Mouse (Mus musculus): ENCODE measurements at regions not wholly inside any gene's neighbourhood (a gene's known extent, or its start where the extent isn't known, plus 50 kb on each side); places are given as distances from the start of the nearest gene placed in this dataset.
"Not testable (repeated sequence)": the region's sequence is repeated elsewhere in the genome, so short reads cannot be mapped to it uniquely, and the experiment has no call there.

DNA sequence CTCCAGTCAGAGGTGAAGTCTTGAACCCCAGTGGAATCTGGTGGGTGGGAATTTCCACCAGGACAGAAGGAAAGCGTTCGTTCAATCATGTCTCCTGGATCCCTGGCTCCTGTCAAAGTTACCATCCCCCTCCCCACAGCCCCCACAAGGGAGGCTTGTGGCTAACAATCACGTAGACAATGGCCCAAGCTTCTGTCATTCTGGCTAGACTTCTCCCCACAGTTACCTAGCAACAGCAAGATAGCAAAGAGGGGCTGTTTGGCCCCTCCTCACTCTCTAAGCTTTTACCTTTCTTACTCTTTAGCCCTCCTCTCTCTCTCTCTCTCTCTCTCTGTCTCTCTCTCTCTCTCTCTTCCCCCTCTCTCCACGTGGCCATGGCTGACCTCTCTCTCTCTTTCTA, 178.4 kb upstream of the Serp2 start:
- Histone ChIP-seq H3K27me3 (ENCODE audit: control insufficient read depth, insufficient read depth, low read length, poor library complexity, severe bottlenecking) (no peaks in the 10 kb centered on the region), H3K36me3 (ENCODE audit: control insufficient read depth, insufficient read depth, low read length, poor library complexity, severe bottlenecking) (no peaks in the 10 kb centered on the region)
- DNase-seq (ENCODE audit: low read depth, low spot score), result no peak

DNA sequence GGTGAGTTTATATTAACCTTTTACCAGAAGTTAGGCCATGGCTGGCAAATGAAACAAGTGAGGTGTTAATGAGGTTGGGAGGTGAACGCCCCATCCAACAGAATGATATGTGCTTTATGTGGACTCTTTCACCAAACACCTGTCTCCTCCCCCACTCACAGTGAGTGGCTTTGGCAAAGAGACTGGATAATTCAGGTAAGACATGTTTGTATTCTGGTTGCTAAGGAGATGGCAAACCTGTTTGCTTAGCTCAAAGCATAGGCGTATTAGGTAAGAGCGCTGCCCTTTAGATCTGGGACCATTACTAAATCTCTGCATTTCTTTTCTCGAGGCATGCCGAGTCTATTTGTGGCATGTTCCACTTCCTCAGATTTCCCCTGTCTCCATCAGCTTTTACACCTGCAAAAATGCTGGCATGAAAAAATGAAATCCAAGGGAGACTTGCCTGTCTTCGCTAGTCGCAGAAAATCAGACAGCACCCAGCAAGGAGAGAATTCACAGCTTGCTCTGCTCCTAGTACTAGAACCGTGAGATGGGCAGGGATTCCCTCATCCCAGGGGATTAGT, 176.7 kb upstream of the Serp2 start:
- H3K36me3 ChIP-seq (ENCODE audit: control insufficient read depth, insufficient read depth, low read length, poor library complexity, severe bottlenecking), result no peaks in the 10 kb centered on the region
- DNase-seq (ENCODE audit: low read depth, low spot score), result no peak
- no peaks in the 10 kb centered on the region for H3K27me3 ChIP-seq (ENCODE audit: control insufficient read depth, insufficient read depth, low read length, poor library complexity, severe bottlenecking)

DNA sequence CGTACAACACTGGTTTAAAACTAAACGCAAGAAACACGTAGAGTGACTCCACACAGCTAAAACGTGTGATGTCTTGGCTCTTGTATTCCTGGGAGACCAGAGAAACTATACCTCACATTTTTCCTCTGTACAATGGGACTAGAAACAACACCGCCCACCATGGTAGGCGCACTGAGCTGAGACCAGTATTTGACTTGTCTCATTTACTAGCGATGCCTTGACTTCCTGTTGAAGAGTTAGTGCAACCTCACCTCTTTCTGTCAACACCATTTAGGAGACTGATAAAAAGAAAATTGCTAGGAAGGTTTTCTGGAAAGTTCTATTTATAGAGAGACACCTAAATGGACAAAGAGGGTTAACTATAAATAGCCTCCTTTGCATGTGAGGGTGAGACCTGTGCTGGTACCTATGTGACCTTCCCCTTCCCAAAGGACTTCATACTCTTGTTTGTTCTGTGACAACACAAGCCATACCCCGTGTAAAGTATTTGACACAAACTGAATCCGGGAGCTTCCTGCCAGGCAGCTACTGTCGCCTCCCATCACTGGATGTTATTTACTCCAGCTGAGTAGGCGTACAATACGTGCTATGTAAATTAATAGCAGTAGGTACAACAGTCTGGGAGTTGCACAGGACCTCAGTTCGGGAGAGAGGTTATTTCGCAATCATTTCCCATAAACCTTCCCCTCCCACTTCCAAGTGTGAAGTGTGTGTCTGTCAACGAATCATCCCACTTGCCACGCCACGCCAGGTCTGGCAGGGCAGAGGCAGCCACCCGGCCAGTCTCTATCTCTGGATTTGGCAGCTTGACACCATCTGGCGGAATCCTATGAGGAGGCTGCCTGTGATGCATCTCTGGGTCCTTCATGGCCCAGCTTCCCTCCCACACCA, 174.7 kb upstream of the Serp2 start:
- no peaks in the 10 kb centered on the region for H3K27me3 ChIP-seq (ENCODE audit: control insufficient read depth, insufficient read depth, low read length, poor library complexity, severe bottlenecking)
- DNase-seq (ENCODE audit: low read depth, low spot score), result no peak
- no peaks in the 10 kb centered on the region for H3K36me3 ChIP-seq (ENCODE audit: control insufficient read depth, insufficient read depth, low read length, poor library complexity, severe bottlenecking)

DNA sequence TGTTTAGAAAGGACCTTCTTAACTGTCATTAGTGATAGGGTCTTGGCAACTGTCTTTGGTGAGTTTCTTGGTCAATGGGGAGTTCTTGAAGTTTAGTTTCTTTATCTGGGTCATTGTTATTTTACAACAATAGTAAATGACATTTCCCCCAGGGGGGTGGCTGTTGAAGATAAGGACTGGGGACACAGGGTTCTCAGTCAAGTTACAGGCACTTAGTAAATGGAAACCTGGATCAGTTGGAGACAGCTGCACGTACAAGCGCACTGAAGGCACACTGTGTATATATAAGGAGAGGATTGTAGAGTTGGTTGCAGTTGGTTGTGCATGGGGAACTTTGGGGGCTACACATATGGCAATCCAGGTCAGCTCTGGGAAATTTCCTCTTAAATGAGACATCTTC, 169.2 kb upstream of the Serp2 start:
- no peak for DNase-seq (ENCODE audit: low read depth, low spot score)
- H3K27me3 ChIP-seq (ENCODE audit: control insufficient read depth, insufficient read depth, low read length, poor library complexity, severe bottlenecking), result no peaks in the 10 kb centered on the region
- H3K36me3 ChIP-seq (ENCODE audit: control insufficient read depth, insufficient read depth, low read length, poor library complexity, severe bottlenecking), result no peaks in the 10 kb centered on the region

DNA sequence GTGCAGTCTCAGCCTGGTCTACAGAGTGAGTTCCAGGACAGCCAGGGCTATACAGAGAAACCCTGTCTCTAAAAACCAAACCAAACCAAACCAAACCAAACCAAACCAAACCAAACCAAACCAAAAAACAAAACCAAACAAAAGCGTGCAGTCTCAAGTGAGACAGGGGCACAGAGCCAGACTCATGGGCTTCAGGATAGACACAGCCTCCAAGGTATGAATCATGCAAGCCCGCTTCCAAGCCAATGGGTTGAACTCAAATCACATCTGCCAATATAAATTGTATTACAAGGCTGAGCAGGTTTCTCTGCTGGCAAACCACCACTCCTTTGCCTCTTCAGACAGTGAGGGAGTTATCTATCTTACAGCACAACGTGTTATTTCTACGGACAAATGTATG, 168.5 kb upstream of the Serp2 start:
- not testable (repeated sequence) for H3K36me3 ChIP-seq (ENCODE audit: control insufficient read depth, insufficient read depth, low read length, poor library complexity, severe bottlenecking); H3K27me3 ChIP-seq (ENCODE audit: control insufficient read depth, insufficient read depth, low read length, poor library complexity, severe bottlenecking); DNase-seq (ENCODE audit: low read depth, low spot score)

DNA sequence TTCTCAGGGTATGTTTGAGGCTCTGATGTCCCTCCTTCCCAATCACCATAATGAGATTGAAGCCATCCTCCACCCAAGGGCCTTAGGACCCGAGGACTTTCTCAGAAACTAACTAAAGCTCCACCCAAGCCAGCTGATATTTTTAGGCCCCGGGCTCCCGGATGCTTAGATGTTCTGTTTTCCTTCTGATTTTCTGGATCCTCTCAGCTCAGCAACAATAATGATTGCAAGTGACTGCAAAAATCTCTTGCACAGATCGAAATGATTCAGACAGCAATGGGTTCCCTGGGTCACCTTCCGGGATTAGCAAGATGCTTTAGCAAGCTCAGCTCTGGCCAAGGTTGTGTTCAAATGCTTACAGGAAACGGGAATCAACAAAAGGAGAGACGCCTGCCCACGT, 168.1 kb upstream of the Serp2 start:
- no peaks in the 10 kb centered on the region for H3K27me3 ChIP-seq (ENCODE audit: control insufficient read depth, insufficient read depth, low read length, poor library complexity, severe bottlenecking)
- no peaks in the 10 kb centered on the region for H3K36me3 ChIP-seq (ENCODE audit: control insufficient read depth, insufficient read depth, low read length, poor library complexity, severe bottlenecking)
- no peak for DNase-seq (ENCODE audit: low read depth, low spot score)

DNA sequence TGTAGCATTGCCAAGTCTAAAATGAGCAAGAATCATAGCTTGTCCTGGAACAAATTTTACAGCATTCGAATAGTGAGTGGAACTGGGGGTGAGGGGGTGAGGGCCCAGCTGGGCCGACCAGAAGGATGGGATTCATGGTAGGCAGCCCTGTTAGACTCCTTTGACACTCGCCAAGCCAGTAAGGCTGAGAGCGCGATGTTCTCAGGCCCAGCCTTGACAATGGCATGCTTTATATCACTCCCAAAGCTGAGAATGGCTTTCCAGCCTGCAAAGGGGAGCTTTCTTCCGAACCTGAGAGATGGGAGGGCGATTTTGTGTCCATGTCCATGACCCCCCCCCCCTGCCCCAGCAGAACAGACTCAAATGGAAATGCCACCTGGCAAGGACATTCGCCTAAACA, 167.7 kb upstream of the Serp2 start:
- H3K27me3 ChIP-seq (ENCODE audit: control insufficient read depth, insufficient read depth, low read length, poor library complexity, severe bottlenecking), result no peaks in the 10 kb centered on the region
- DNase-seq (ENCODE audit: low read depth, low spot score), result no peak

DNA sequence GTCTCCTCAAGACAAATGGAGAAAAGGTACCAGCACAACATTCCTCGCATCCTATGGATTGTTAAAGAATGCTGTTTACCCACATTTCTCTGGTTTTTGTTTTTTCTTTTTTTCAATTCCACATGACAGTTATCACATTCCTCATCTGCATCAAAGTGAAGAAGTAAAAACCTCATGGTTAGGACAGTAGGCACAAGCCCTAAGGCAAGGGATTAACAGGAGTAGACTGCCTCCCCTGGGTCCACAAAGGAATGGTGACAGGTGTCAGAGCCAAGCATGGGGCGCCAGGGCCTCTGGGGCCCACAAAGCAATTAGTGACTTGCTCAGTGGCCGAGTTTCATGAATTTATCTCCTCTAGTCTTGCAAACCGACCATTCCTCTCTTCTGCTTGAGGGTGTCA, 166.9 kb upstream of the Serp2 start:
- H3K36me3 ChIP-seq (ENCODE audit: control insufficient read depth, insufficient read depth, low read length, poor library complexity, severe bottlenecking), result no peaks in the 10 kb centered on the region
- H3K27me3 ChIP-seq (ENCODE audit: control insufficient read depth, insufficient read depth, low read length, poor library complexity, severe bottlenecking), result no peaks in the 10 kb centered on the region
- no peak for DNase-seq (ENCODE audit: low read depth, low spot score)

More for the DNA sequence above, 167.7 kb upstream of the Serp2 start:
- H3K36me3 ChIP-seq (ENCODE audit: control insufficient read depth, insufficient read depth, low read length, poor library complexity, severe bottlenecking), result no peaks in the 10 kb centered on the region

DNA sequence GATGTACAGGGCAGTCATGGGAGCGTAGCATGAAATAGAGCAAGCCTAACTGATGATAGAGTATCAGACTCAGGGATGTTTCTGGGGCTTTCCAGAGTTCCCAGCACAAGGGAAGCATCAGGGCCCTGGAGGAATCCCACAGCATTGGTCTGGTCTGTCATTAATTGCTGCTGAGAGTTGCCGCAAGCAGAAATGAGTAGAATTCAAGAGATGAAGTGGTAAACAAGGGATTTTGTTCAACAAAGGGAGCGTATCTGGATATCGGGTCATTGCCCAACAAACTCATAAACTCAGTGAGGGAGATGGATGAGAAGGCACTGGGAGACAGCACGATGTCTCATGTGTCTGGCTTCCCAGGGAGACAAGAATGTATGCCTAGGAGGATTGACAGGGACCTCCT, 165.6 kb upstream of the Serp2 start:
- no peaks in the 10 kb centered on the region for H3K36me3 ChIP-seq (ENCODE audit: control insufficient read depth, insufficient read depth, low read length, poor library complexity, severe bottlenecking)
- H3K27me3 ChIP-seq (ENCODE audit: control insufficient read depth, insufficient read depth, low read length, poor library complexity, severe bottlenecking), result no peaks in the 10 kb centered on the region
- DNase-seq (ENCODE audit: low read depth, low spot score), result no peak

DNA sequence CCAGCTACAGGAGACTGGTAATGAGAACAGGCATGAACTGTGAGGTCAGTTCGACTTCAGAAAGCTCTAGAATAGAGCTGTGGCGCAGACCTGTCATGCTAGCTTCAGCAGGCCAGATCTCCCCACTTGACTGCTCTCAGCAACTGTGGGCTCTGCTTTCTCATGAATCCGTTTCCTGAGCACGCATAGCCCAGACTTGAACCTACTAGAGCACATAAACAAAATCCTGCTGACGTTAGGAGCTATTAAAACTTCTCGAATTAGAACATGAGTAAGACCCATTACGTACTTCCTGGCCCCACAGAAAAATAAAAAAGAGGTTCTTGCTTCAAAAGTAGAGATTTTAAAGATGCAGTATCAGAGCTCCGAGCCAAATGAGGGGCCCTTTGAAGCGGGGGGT, 165.1 kb upstream of the Serp2 start:
- DNase-seq (ENCODE audit: low read depth, low spot score), result peak; percentile 70
- no peaks in the 10 kb centered on the region for H3K27me3 ChIP-seq (ENCODE audit: control insufficient read depth, insufficient read depth, low read length, poor library complexity, severe bottlenecking)
- H3K36me3 ChIP-seq (ENCODE audit: control insufficient read depth, insufficient read depth, low read length, poor library complexity, severe bottlenecking), result no peaks in the 10 kb centered on the region

DNA sequence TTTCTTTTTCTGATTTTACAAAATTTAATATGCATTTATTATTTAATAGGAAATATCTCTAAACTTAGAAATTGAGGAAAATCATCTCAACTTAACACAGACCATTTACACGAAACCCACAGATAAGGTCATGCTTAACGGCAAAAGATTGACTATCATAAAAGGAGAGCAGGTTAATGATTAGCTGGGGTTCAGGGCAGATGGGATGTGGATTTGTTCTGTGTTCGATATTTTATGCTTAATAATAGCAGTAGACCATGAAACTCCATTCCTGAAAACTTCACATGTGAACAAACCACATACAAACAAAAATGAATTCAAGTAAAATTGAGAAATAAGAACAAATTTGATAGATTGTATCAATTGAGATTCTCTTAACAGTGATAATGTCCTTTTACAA, 160.4 kb upstream of the Serp2 start:
- H3K36me3 ChIP-seq (ENCODE audit: control insufficient read depth, insufficient read depth, low read length, poor library complexity, severe bottlenecking), result no peaks in the 10 kb centered on the region
- H3K27me3 ChIP-seq (ENCODE audit: control insufficient read depth, insufficient read depth, low read length, poor library complexity, severe bottlenecking), result no peaks in the 10 kb centered on the region
- DNase-seq (ENCODE audit: low read depth, low spot score), result no peak

DNA sequence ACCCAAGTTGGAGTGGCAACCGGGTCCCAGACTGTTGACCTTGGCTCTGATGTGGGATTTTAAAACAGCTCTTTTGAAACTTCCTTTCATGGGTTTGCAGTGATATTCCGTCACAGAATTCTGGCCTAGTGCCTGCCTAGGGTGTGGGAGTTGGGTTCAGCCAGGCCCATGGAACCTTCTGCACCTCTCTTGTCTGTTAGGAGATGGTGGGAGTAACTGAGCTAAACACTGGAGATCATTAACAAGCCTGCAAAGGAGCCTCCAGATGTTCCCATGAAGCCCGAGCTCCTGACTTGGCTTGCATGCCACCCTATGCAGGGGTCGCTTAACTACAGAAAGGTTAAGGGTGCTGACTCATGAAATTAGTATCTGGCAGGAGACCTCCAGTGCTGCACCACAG, 158.0 kb upstream of the Serp2 start:
- DNase-seq (ENCODE audit: low read depth, low spot score), result no peak
- no peaks in the 10 kb centered on the region for H3K27me3 ChIP-seq (ENCODE audit: control insufficient read depth, insufficient read depth, low read length, poor library complexity, severe bottlenecking)
- H3K36me3 ChIP-seq (ENCODE audit: control insufficient read depth, insufficient read depth, low read length, poor library complexity, severe bottlenecking), result no peaks in the 10 kb centered on the region

DNA sequence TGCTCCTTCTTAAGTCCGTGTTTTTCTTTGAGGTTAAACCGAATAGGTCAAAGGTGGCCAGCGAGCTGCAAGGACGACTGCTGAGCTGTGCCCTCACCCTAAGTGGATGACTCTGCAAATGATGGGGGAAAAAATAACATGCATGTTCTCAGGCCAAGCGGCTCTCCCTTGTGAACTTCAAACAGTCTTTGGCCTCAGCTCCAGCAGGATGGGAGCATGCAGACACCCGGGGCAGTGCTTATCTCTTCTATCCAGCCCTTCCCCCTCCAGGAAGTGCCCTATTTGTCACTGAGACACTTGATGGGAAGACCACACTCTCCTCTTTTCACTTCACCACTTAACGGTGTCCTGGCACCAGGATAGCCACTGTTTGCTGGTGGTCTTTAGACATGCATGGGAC, 157.3 kb upstream of the Serp2 start:
- Histone ChIP-seq H3K27me3 (ENCODE audit: control insufficient read depth, insufficient read depth, low read length, poor library complexity, severe bottlenecking) (no peaks in the 10 kb centered on the region), H3K36me3 (ENCODE audit: control insufficient read depth, insufficient read depth, low read length, poor library complexity, severe bottlenecking) (no peaks in the 10 kb centered on the region)
- no peak for DNase-seq (ENCODE audit: low read depth, low spot score)

DNA sequence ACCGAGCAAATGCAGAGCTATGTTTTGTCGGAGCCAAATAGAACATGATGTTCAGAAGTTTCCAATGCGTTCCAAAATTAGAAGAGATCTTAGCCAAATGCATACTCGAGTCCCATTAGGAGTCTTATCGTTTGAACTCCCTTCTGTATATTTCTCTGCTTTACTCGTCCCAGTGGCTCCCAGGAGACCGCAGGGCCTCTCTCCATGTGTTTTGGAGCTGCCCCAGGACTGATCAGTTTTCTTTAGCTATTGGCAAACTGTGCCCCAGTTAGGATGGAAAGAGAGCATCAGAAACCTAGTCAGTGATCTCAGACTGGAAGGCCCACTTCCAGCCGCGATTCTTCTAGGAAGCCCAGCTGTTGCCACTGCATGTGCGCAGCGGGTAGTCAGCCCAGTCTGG, 152.0 kb upstream of the Serp2 start:
- DNase-seq (ENCODE audit: low read depth, low spot score), result no peak
- Histone ChIP-seq H3K27me3 (ENCODE audit: control insufficient read depth, insufficient read depth, low read length, poor library complexity, severe bottlenecking) (no peaks in the 10 kb centered on the region), H3K36me3 (ENCODE audit: control insufficient read depth, insufficient read depth, low read length, poor library complexity, severe bottlenecking) (no peaks in the 10 kb centered on the region)

DNA sequence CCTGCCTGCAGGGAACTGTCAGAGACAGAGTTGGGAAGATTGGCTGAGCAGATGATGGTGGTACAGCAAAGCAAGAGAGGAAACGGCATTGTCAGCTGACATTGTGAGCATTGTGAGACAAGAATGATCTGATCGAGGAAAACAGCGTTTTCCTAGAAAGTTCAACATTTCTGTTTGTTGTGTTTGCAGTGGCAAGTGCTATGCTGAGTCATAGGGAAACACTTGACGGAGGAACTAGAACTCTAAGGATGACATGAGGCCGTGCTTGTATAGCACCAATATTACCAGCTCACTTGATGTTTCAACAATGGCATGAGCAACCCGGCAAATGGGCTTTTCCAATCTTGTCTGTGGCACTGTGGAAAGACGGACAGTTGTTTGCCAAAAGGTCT, 146.7 kb upstream of the Serp2 start:
- DNase-seq (ENCODE audit: low read depth, low spot score), result no peak
- Histone ChIP-seq H3K36me3 (ENCODE audit: control insufficient read depth, insufficient read depth, low read length, poor library complexity, severe bottlenecking) (no peaks in the 10 kb centered on the region), H3K27me3 (ENCODE audit: control insufficient read depth, insufficient read depth, low read length, poor library complexity, severe bottlenecking) (no peaks in the 10 kb centered on the region)
